Mouse (Mus musculus) liver, adult 2 months (tissue): ENCODE results near the gene Ager. TPM values are rescaled to one million over a fixed set of nuclear protein-coding genes. Genes with fewer than 3 reads are reported as not detected.

ENCODE experiments used
- DNase-seq: peaks from one replicate; pipeline ENCODE4 v3.0.0-alpha.2; 2011; ENCODE audit warnings: low read depth, low spot score; ENCODE audit errors: extremely low read depth
- H3K27ac ChIP-seq: fragments of 200-500 bp; replicated peaks from 2 replicates; pipeline ENCODE4 v1.5.1; 2012; ENCODE audit warnings: low read depth, mild to moderate bottlenecking, control low read depth, inconsistent platforms, low read length; ENCODE audit not compliant: insufficient read depth
- H3K27me3 ChIP-seq: fragments of 200-500 bp; 2 replicates; pipeline ENCODE4 v1.6.1; 2012; ENCODE audit warnings: mild to moderate bottlenecking, moderate library complexity, low read length, inconsistent platforms; ENCODE audit not compliant: control insufficient read depth, insufficient read depth
- H3K36me3 ChIP-seq: fragments of 200-500 bp; 2 replicates; pipeline ENCODE4 v1.6.1; 2012; ENCODE audit warnings: low read length, inconsistent platforms; ENCODE audit not compliant: control insufficient read depth, insufficient read depth
- H3K4me1 ChIP-seq: fragments of 200-500 bp; 2 replicates; pipeline ENCODE4 v1.6.1; 2011; ENCODE audit warnings: low read length; ENCODE audit not compliant: control insufficient read depth, insufficient read depth
- H3K4me3 ChIP-seq: fragments of 200-500 bp; 2 replicates; pipeline ENCODE4 v1.5.1; 2011; ENCODE audit warnings: low read depth, mild to moderate bottlenecking, control low read depth, low read length, moderate library complexity; ENCODE audit not compliant: insufficient read depth
- H3K79me2 ChIP-seq: fragments of 200-500 bp; 2 replicates; pipeline ENCODE4 v1.6.1; 2012; ENCODE audit warnings: inconsistent platforms, mild to moderate bottlenecking, low read length, moderate library complexity; ENCODE audit not compliant: control insufficient read depth, insufficient read depth
- H3K9ac ChIP-seq: fragments of 200-500 bp; 2 replicates; pipeline ENCODE4 v1.6.1; 2012; ENCODE audit warnings: low read depth, mild to moderate bottlenecking, control low read depth, inconsistent platforms, low read length
- CTCF ChIP-seq: fragments of 200-500 bp; IDR thresholded peaks from 2 replicates; pipeline ENCODE4 v1.5.1; 2011; ENCODE audit warnings: low read depth, low read length, control low read depth
- POLR2A ChIP-seq: fragments of 200-500 bp; IDR thresholded peaks from 2 replicates; pipeline ENCODE4 v1.6.1; 2011; ENCODE audit warnings: low read length, control low read depth; ENCODE audit not compliant: insufficient read depth; ENCODE audit errors: extremely low read depth
- WGBS: fragments of 180-500 bp; shearing (Covaris S2); methylation state at CpG from one replicate; pipeline ENCODE4 v1.1.7; 2018; 5-methylcytosine and 5-hydroxymethylcytosine counted together
- polyA plus RNA-seq: library from polyadenylated mRNA; depleted of rRNA; stranded (reverse); fragments of >200 nt; gene quantifications from 2 replicates; pipeline ENCODE4 v1.2.3, GENCODE M21; 2012; rRNA removed
- total RNA-seq: library from RNA; depleted of rRNA; stranded (reverse); fragments of >200 nt; gene quantifications from 2 replicates; pipeline ENCODE4 v1.2.3, GENCODE M21; 2014; rRNA removed

Ager gene
- total RNA-seq (0.07 and 0.09 TPM in 2 replicates), polyA plus RNA-seq (0.21 and 0.29 TPM in 2 replicates)

- peaks cover 2% of the 10 kb centered on the region; the same call in 1 of the 2 replicates for H3K36me3 ChIP-seq
- TF ChIP-seq POLR2A: no peak
- no peak for TF ChIP-seq CTCF
Measured at GRCm38 (mm10) chr17:34597566-34598095, at the start of gene Ager. Gene Ager (plus strand): TSS chr17:34597862.

GRCm38 (mm10) chr17:34549156-34549555 lies 48.5 kb upstream of the Ager start:
- TF ChIP-seq POLR2A (no peak), CTCF (no peak)
- Histone ChIP-seq H3K4me3 (no peak overlapping the region), H3K79me2 (no peaks in the 10 kb centered on the region), H3K4me1 (no peaks in the 10 kb centered on the region), H3K27ac (no peak overlapping the region), H3K36me3 (no peaks in the 10 kb centered on the region), H3K9ac (no peak overlapping the region), H3K27me3 (no peaks in the 10 kb centered on the region)
- 80% methylated on average over 3 of the region's 3 CpGs for WGBS
- no peak for DNase-seq

More at GRCm38 (mm10) chr17:34597566-34598095, at the start of gene Ager:
- H3K27me3 ChIP-seq: no peaks in the 10 kb centered on the region
- no peaks in the 10 kb centered on the region for H3K79me2 ChIP-seq
- DNase-seq: no peak
- no peak within 1 kb of the TSS for H3K27ac ChIP-seq
- H3K4me1 ChIP-seq: peaks cover 5% of the 10 kb centered on the region
- no peak within 1 kb of the TSS for H3K9ac ChIP-seq
- no peak within 1 kb of the TSS for H3K4me3 ChIP-seq
- 30% methylated on average over 6 of the region's 6 CpGs for WGBS

- Histone ChIP-seq H3K4me3 (no peak overlapping the region), H3K27me3 (no peaks in the 10 kb centered on the region), H3K4me1 (no peaks in the 10 kb centered on the region), H3K27ac (no peak overlapping the region), H3K9ac (no peak overlapping the region), H3K36me3 (no peaks in the 10 kb centered on the region), H3K79me2 (no peaks in the 10 kb centered on the region)
- no peak for DNase-seq
- 65% methylated on average over 2 of the region's 2 CpGs for WGBS
- TF ChIP-seq CTCF: no peak
- TF ChIP-seq POLR2A: no peak
Measured at GRCm38 (mm10) chr17:34549843-34550242, 47.8 kb upstream of the Ager start.

DNA sequence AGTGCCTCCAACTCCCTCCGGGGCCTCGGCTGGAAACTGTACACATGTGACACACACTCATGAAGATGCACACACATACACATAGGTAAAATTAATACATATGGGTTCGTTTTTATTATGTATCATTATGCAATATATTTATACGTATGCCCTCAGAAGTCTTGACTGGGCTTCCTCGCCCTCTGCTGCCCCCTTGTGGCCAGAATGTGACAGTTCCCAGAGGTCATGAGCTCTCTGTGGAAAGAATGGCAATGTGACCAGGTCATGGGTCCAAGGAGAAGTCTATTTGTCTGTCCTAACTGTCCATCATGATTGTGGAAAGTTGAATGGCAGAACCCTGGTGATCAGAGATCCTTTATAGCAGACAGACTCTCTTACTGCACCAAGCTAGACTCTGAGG lies 42.2 kb upstream of the Ager start:
- 17% methylated on average over 5 of the region's 5 CpGs for WGBS
- Histone ChIP-seq H3K79me2 (no peaks in the 10 kb centered on the region), H3K9ac (no peak overlapping the region), H3K36me3 (no peaks in the 10 kb centered on the region), H3K27ac (no peak overlapping the region), H3K4me1 (no peaks in the 10 kb centered on the region), H3K27me3 (no peaks in the 10 kb centered on the region), H3K4me3 (no peak overlapping the region)
- peak; percentile 59 for DNase-seq
- TF ChIP-seq CTCF: peak; percentile 94
- TF ChIP-seq POLR2A: no peak

DNA sequence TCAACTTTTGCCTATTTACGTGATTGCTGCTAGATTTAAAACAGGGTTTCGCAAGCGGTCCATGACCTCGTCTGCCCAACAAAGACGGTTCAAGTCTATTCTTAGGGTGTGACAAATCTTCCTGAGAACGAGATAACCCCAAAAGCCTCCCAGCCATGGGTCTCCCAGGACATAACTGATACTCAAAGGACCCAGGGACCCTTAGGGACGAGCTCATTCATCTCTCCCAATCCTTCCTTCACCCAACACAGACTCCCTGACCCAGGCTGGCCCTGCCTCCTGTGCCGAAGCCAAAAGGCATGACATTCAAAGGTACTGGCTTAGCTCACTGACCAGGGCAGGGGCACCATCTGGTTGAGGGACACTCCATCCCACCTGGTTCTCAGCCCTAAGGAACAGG lies 41.3 kb upstream of the Ager start:
- no peak overlapping the region for H3K4me3 ChIP-seq
- H3K36me3 ChIP-seq: no peaks in the 10 kb centered on the region
- H3K27me3 ChIP-seq: no peaks in the 10 kb centered on the region
- H3K9ac ChIP-seq: no peak overlapping the region
- no peaks in the 10 kb centered on the region for H3K4me1 ChIP-seq
- no peaks in the 10 kb centered on the region for H3K79me2 ChIP-seq
- DNase-seq: no peak
- H3K27ac ChIP-seq: no peak overlapping the region
- 56% methylated on average over 8 of the region's 8 CpGs for WGBS
- no peak for TF ChIP-seq CTCF
- no peak for TF ChIP-seq POLR2A

- Histone ChIP-seq H3K27me3 (no peaks in the 10 kb centered on the region), H3K4me3 (no peak overlapping the region), H3K27ac (no peak overlapping the region), H3K79me2 (no peaks in the 10 kb centered on the region), H3K4me1 (no peaks in the 10 kb centered on the region), H3K9ac (no peak overlapping the region), H3K36me3 (no peaks in the 10 kb centered on the region)
- WGBS: 84% methylated on average over 11 of the region's 11 CpGs
- no peak for DNase-seq
- TF ChIP-seq POLR2A (no peak), CTCF (no peak)
Measured at GRCm38 (mm10) chr17:34557411-34557810, 40.3 kb upstream of the Ager start.
